Mouse (Mus musculus) bone marrow, adult 2 months (tissue): ENCODE measurements around the gene Meis2.

Experiments used
- CTCF ChIP-seq: fragments of 200-500 bp; IDR thresholded peaks from 2 replicates; pipeline ENCODE4 v1.5.1; 2011; ENCODE audit warnings: low read length, control low read depth; ENCODE audit not compliant: control insufficient read depth, insufficient read depth
- POLR2A ChIP-seq: fragments of 200-500 bp; IDR thresholded peaks from 2 replicates; pipeline ENCODE4 v1.6.1; 2011; ENCODE audit warnings: low read depth, mild to moderate bottlenecking, control low read depth, low read length, borderline replicate concordance; ENCODE audit not compliant: control insufficient read depth

DNA sequence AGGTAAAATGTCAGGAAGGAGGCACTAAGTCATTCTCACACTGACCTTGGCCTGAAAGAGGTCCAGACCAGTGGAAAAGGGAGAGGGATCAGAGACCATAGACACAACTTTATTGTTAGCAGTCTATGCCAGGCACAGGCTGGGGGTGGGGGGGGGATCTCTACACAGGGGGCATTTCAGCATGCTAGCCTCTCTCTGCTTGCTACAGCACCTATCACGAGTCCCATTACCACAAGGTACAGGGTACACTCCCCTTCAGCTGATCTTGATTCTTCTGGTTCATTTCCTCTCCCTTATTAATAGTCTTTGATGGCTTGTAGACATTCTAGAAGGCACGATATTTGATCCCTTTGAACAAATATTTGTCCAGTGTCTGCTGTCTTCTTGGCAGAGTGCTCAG lies 174.9 kb downstream of the Meis2 start:
- no peak for TF ChIP-seq CTCF
- no peak for TF ChIP-seq POLR2A
